Mouse (Mus musculus) liver, postnatal 0 days (tissue): ENCODE measurements around the gene Misp.

Experiments used
- CTCF ChIP-seq: sonication (generic); IDR thresholded peaks from 2 replicates; pipeline ENCODE4 v1.5.1; 2016; ENCODE audit warnings: antibody characterized with exemption, low read depth
- EP300 ChIP-seq: IDR thresholded peaks from 2 replicates; pipeline ENCODE4 v1.6.1; 2016; ENCODE audit warnings: antibody characterized with exemption, low read depth, mild to moderate bottlenecking

DNA sequence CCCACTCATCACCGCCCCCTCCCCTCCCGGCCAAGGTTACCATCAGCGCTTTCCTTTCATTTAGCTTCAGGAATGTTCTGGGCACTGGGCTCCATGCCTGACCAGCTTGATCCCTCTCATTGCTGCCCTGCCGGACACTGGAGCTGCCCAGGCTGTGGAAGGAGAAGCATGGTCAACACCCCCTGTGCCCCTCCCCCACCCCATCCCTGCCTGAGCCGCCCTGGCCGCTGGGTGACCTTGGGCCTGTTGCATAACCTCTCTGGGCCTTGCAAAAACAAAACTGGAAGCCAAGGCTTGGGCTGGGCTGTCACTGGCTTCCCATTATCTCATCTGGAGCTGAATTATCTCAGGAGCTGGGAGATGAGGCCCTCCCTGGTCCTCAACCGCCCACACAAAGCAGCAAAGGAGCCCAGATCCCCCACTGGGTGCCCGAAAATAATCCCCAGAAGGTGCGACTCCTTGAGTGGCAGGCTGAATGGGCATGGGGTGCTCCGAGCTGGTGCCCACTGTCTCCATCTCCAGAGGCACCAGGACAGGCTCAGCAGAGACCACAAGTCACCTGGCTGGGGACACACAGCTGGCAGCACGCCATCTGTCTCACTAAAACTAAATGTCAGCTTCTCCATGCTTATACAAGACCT, 18.3 kb upstream of the Misp start:
- TF ChIP-seq EP300 (no peak), CTCF (no peak)
